Mouse (Mus musculus): ENCODE measurements at regions not wholly inside any gene's neighbourhood (a gene's known extent, or its start where the extent isn't known, plus 50 kb on each side); places are given as distances from the start of the nearest gene placed in this dataset.

DNA sequence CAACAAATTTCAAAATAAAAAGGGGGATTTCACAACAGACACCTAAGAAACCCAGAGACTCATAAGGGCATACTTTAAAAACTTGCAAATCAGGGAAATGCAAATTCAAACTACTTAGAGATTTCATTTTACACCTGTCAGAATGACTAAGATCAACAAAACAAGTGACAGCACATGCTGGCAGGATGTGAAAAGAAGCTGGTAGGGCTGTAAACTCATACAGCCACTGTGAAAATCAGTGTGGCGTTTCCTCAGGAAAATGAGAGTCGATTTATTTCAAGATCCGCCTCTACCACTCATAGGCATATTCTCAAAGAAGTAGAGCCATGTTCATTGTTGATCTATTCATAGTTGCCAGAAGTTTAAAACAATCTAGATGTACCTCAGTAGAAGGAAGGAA lies 133.6 kb upstream of the Veph1 start:
- DNase-seq (ENCODE audit: low spot score), result no peak

DNA sequence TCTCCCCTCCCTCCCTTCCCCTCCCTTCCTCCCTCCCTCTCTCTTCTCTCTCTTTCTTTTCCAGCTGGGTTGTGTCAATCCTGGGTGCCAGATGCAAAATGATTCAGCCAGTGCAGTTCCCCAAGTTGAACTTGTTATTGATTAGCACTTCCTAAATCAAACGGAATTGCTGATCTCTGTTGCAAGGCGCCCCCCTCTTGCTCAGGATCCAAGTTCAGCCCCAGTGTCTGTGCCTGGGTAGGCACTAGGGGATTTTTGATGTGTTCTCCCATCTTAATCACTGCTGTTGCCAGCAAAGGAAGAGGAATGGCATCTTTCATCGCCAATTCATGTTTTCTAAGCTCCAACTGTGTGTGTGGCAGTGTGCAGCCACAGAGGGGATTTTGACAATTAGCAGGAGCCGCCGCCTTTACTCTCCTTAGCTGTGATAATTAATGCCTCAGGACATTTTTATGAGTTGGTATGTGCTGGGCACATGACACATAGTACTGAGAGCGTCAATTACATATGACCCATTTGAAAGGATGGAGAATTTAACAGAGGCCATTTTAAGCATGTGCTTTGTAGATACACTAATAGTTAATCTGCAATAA lies 125.9 kb upstream of the Veph1 start:
- DNase-seq (ENCODE audit: low spot score), result no peak

DNA sequence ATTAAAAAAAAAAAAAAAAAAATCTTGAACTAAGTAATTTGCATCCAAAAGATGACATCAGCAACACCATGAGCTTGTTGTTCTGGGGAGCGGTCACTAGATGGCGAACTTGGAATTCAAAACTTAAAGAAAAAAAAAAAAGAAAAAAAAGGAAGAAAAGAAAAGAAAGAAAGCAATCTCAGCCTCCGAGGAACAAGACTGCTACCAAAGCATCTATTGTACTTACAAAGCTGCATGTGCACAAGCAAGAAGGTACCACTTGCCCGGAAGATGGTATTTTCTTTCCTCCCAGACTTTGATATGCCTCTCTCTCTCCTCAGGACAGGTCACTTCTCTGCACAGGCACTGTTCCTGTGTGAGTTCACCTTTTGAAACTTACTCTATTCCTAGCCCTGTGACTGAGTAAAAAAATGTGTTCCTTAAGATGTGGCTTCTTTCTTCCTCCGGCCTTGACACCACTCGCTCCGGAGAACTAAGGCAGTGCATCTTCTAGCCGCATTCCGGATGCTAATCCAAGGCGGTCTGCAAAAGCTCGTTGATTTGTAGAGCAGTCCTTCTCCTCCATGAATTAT lies 114.2 kb upstream of the Veph1 start:
- no peak for DNase-seq (ENCODE audit: low spot score)

DNA sequence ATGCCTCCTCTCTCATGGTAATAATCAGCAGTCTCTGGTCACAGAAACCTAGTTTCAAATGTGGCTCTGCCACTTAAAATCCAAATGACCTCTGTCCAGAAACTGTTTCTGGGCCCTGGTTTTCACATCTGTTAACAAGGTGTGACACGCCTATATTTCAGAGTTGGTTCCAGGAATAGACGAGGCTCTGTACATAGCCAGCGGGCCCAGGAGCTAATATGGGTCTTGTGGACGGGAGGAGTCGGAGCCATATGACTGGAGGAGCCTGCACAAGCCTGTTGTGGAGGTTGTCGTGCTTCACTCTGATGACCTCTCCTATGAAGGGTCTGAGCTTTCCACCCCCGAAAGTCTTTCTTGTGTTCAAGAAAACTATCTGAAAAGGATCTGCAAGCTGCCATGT lies 112.2 kb upstream of the Veph1 start:
- DNase-seq (ENCODE audit: low spot score), result no peak

DNA sequence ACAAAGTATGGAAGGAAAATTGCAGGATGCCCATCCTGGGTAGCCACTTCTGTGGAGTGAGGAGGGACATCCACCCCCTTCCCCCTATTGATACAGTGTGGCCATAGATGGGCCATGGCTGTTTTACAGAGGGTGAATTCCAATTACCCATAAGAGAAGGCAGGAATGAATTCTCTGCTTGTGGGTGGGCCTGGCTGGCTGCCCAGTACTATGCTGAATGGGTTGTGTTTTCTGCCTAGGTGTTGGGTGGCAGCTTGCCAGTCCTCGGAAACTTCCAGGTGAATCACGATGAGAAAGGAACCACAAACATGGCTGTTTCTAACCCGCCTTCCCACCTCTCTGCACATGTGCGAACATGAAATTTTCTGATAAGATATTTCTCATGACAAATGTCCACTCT lies 109.0 kb upstream of the Veph1 start:
- no peak for DNase-seq (ENCODE audit: low spot score)

DNA sequence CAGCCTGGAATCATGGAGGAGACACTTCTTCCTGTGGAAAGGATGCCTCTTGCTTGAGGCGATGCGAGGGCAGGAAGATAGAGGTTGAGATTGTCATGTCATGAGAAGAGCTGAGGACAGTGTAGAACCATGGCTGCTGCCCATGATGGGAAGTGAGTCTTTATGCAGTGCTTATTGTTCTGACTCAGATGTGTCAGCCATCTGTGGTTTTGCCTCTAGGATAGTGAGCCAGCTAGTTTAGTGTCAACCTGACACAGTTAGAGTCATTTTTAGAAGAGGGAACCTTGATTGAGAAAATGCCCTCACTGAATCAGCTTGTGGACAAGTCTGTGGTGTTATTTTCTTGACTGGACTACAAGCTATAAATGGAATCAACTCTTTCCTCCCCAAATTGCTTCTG lies 107.1 kb upstream of the Veph1 start:
- DNase-seq (ENCODE audit: low spot score), result no peak

DNA sequence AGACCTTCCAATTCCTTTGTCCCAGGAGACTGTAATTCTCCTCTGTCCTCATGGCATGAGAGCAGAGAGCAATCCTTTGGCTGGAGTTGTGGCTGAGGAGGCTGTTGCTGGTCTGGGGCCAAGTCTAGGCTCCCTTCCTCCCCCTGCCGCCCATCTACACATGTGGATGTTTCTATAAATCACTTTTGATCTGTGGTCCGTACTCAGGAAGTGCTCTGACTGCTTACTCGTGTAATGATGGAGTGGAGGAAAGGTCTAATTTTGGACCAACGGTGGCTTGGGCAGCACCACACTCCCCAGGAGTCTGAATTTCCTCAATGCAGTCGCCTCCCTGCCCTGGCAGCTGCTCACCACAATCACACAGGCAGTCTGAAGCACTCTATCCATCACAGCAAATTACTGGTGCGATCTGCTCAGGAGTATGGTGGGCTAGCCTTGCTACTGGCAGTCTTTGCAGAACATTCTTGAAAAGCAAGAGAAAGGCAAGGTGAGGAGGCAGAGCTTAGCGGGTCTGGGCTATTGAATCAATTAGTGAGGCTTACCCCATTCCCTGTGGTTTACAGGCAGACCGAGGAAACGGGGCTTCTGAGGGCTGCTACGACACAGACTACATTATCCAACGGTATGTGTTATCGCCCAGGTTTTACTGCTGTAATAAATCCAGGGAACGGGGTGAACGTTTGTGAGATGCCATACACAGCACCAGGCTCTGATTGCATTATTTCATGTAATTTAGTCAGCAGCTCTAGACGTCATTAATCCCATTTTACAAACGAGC lies 104.3 kb upstream of the Veph1 start:
- DNase-seq (ENCODE audit: low spot score), result no peak

DNA sequence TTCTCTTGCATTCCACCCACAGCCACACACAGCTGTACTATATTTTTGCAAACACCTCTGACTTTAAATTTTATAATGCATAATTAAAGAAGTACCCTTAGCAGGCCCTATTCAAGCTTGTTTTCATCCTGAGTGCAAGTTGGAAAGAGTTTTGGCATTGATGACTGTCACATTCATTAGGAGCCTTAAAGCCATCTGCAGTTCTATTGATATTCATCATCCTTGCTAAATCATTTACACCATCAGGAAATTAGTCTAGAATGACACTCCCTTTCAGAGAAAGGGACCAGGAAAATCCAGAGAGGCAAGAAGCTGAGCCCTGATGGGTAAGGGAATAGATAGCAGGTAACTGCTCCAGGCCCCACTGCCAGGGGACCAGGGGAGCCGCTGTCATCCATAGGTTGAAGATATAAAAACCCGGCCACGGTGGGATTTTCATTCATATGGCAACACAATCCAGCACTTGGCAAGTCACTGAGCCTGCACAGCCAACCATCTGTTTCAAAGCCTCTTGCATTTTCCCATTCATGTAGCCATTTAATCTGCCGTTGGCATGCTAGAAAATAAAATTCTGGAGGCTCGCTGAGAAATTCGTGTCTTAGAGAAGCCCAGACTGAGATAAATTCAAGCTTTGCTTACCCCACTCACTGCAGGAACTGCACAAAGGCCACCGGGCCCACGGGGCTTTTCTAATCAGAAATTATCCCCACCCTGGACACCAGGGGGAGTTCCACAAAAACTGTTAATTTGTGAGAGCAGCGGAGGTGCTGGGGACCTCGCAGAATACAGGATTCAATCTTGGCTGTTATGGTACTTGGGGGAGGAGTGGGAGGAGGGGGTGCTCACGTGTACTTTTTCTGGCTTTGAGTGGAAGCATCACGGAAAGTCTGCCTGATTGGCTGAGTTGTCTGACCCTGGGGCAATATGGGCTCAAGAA lies 101.8 kb upstream of the Veph1 start:
- no peak for DNase-seq (ENCODE audit: low spot score)

DNA sequence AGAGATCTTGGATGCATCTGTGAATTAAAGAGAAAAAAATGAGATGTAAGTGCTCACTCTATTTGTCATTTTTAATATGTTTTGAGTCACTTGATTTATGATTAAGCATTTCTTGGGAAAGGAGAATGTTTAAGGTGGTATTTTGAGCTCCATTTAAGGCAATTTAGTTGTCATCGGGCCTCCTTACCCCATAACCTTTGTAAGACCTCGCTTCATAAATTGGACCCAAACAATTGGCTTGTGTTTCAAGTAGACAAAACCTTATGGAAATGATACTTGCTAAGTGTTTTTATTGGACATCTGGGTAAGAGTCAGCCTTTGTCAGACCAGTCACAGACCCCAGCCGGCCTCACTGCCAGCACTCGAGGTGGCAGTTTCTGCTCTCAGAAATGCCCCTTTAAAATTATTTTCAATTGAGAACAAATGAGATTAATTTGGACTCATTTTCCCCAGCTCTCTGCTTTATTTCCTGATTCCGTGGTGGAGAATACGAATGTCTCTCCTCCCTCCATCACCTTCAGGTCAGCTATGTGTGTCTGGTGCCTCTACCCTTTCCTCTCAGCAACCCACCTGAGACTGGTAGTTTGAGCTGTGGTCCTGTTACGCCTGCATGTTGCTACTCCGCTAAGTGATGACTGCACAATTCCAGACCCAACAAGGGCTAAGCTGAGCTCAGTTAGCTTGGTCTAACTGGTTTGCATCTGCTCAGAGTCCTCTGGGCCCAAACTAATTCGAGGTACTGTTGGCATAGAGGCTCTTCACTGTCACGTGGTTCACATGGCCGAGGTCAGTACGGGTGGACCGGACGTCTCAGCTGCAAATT lies 78.7 kb upstream of the Veph1 start:
- DNase-seq (ENCODE audit: low spot score), result no peak

DNA sequence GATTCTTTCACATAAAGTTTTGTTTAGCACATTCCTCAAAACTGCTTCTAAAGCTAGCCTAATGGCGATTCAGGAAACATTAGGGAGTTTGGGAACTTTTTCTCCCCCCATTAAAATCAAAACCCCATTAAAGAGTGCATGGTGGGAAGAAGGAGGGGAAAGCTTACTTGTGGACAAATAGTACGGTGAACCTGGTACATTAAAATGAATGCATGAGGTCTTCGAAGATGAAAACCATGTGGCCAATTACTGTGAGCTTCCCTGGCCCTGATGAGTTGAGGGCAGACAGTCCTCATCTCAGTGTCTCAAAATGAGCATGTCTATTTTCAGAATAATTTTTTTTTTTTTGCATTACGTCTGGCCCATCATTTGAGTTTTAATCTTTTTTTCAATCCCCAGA lies 78.0 kb upstream of the Veph1 start:
- DNase-seq (ENCODE audit: low spot score), result no peak

DNA sequence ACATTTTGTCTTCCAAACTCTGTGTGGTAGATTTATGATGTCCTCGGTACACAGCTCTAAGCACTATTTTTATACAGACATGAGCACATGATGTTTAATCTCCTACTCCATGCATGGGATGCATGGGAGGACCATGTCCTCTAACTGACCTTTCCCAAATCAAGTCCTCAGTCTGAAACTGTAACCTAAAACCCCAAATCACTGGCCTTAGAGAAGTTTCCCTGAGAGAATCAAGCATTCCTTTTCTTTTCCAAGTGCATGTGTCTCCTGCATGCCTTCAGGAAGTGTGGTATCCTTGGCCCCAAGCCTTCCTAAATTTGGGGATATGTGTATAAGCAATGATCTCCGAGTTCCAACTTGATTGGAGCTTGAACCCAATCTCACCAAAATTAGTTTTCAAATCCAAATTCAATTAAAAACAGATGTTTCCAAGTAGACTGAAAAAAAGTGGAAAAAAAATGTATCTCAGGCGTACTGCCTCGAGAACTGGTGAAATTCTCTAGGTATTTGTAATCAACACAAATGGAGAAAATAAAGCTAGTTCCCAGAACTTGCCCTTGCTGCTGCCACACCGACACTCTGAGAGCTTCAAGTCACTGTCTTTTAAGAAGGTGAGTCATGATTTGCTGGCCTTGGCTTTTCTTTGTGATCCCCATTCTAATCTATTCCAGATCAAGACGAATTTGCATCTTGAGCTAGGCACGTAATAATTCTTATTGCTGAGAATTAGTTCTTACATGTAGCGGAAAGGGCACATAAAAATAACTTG lies 77.4 kb upstream of the Veph1 start:
- no peak for DNase-seq (ENCODE audit: low spot score)

Measured in lung, postnatal 25 days (tissue).